Mouse (Mus musculus) bone marrow, adult 2 months (tissue): ENCODE measurements around the gene Upk3a. TPM values are rescaled to one million over a fixed set of nuclear protein-coding genes. Genes with fewer than 3 reads are reported as not detected.
A peak's percentile ranks its signal among the peaks of the same experiment; 100 is the strongest.

Experiments
- H3K27ac ChIP-seq: fragments of 200-500 bp; 2 replicates; pipeline ENCODE4 v1.5.1; 2012; ENCODE audit warnings: low read depth, mild to moderate bottlenecking, control low read depth, inconsistent platforms, low read length; ENCODE audit not compliant: control insufficient read depth, poor library complexity, insufficient read depth
- H3K4me1 ChIP-seq: fragments of 200-500 bp; 2 replicates; pipeline ENCODE4 v1.6.1; 2011; ENCODE audit warnings: low read length; ENCODE audit not compliant: control insufficient read depth, insufficient read depth
- H3K4me3 ChIP-seq: fragments of 200-500 bp; replicated peaks from 2 replicates; pipeline ENCODE3; 2011; ENCODE audit warnings: mild to moderate bottlenecking, low read depth, low read length, control low read depth; ENCODE audit not compliant: control insufficient read depth
- CTCF ChIP-seq: fragments of 200-500 bp; IDR thresholded peaks from 2 replicates; pipeline ENCODE4 v1.5.1; 2011; ENCODE audit warnings: low read length, control low read depth; ENCODE audit not compliant: control insufficient read depth, insufficient read depth
- POLR2A ChIP-seq: fragments of 200-500 bp; IDR thresholded peaks from 2 replicates; pipeline ENCODE4 v1.6.1; 2011; ENCODE audit warnings: low read depth, mild to moderate bottlenecking, control low read depth, low read length, borderline replicate concordance; ENCODE audit not compliant: control insufficient read depth
- WGBS: fragments of 180-500 bp; shearing (Covaris S2); methylation state at CpG from one replicate; pipeline ENCODE4 v1.1.7; 2018; 5-methylcytosine and 5-hydroxymethylcytosine counted together
- polyA plus RNA-seq: library from polyadenylated mRNA; stranded (reverse); fragments of >200 nt; gene quantifications from 2 replicates; pipeline ENCODE4 v1.2.4, GENCODE M21; 2011; ENCODE audit warnings: low replicate concordance; ENCODE audit not compliant: missing spikeins, insufficient read depth, insufficient read length

Upk3a gene
- polyA plus RNA-seq, 1 experiment = not detected

- H3K4me1 ChIP-seq = peaks cover 3% of the 10 kb centered on the region
- peak overlapping the region; percentile 61 for H3K27ac ChIP-seq
- peak overlapping the region; percentile 70 for H3K4me3 ChIP-seq
- peak; percentile 0; the same call in 1 of the 2 replicates for TF ChIP-seq POLR2A
- 0 out of 2 replicates have a peak, but pooled peaks have one; percentile 0 for TF ChIP-seq CTCF
- WGBS = under 1% methylated on average over 75 of the region's 75 CpGs
These were observed 19.8 kb downstream of the Upk3a start for GRCm38 (mm10) chr15:85036566-85037342.

DNA sequence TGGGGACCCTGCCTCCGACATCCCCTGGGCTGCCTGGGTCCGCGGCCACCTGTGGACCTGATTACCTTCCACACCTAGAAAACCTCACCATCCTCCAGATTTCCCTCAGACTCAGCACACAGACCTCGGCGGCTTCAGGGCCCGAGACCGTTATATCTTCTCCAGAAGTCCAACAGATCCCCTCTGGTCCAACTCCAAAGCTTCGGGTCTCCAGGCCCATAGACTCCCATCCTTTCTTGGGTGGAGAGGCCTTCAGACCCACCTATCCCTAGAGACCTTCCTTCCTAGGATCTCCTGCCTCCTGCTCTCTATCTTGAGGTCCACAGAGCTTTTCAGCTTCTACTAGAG is 20.4 kb downstream of the Upk3a start:
- 5% methylated on average over 8 of the region's 8 CpGs for WGBS
- H3K4me3 ChIP-seq = peak overlapping the region; percentile 70
- peak overlapping the region; percentile 61; the same call in 1 of the 2 replicates for H3K27ac ChIP-seq
- H3K4me1 ChIP-seq = peaks cover 3% of the 10 kb centered on the region
- TF ChIP-seq POLR2A = no peak
- no peak for TF ChIP-seq CTCF

DNA sequence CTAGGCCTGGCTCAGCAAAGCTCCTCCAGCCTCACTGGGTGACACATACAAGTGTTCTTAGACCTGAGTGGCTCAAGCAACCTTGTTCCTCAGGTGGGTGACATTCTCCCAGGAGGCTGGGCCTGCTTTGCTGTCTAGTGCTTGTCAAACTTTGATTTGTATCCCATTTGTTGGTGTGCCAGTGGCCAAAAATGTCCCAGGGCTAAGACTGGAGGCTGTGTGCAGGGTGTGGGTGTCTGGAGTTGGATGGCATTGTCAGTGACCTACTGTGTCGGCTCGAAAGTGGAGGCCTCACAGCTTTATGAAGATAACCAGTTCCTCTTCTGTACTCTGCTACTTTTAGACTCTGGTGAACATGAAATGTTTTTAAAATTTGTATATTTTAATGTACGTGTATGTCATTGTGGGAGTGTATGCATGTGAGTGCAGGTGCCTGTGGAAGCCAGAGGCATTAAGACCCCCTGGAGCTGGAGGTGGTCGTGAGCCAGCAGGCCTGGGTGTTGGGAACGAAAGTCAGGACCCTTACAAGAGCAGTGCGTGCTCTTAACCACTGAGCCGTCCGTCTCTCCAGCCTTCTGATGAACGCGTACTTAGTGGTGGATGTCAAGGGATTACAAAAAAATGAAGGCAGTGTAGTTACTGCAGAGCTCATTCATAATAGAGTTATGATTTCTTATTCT is 24.7 kb downstream of the Upk3a start:
- WGBS = 79% methylated on average over 10 of the region's 10 CpGs
- Histone ChIP-seq H3K27ac (no peak overlapping the region), H3K4me1 (peaks cover 1% of the 10 kb centered on the region; the same call in 1 of the 2 replicates), H3K4me3 (no peak overlapping the region)
- no peak for TF ChIP-seq POLR2A
- TF ChIP-seq CTCF = no peak

DNA sequence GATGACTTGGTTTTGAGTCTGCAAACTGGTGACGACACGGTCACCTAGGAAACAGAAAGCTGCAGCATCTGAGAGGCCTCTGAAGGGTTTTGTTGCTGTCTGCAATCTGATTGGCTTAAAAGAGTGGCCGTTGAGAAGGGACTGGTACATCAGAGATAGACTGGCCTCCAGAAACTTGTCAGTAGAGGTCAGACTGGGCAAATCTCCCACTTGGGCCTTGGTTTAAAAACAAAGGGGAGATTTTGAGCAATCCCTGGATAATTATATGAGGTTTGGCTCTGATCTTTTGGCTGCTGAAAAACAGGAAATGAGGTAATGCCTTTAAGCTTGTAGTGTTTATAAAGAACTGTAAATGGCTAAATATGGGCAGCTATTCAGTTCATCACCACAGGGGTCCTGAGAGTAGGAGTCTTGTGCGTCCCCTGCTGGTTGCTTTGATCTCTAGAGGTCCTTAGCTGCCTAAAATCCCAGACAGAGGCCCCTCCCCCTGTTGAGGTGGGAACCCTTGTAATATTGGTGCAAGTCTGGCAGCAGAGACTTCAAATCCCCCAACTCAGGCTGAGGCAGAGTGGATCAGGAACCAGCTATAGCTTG is 25.5 kb downstream of the Upk3a start:
- H3K27ac ChIP-seq = no peak overlapping the region
- TF ChIP-seq POLR2A (no peak), CTCF (peak; percentile 46)
- H3K4me3 ChIP-seq = no peak overlapping the region
- peaks cover 1% of the 10 kb centered on the region; the same call in 1 of the 2 replicates for H3K4me1 ChIP-seq
- WGBS = 26% methylated on average over 4 of the region's 4 CpGs

GRCm38 (mm10) chr15:85043116-85043515 is 26.2 kb downstream of the Upk3a start:
- Histone ChIP-seq H3K4me1 (no peaks in the 10 kb centered on the region; the same call in 1 of the 2 replicates), H3K4me3 (no peak overlapping the region), H3K27ac (no peak overlapping the region)
- TF ChIP-seq POLR2A = no peak
- no peak for TF ChIP-seq CTCF
- 61% methylated on average over 5 of the region's 5 CpGs for WGBS

- H3K4me1 ChIP-seq = no peaks in the 10 kb centered on the region; the same call in 1 of the 2 replicates
- no peak overlapping the region for H3K4me3 ChIP-seq
- 86% methylated on average over 5 of the region's 5 CpGs for whole genome bisulfite sequencing
- no peak for TF ChIP-seq CTCF
- TF ChIP-seq POLR2A = no peak
- H3K27ac ChIP-seq = no peak overlapping the region
These were observed 26.8 kb downstream of the Upk3a start for GRCm38 (mm10) chr15:85043761-85044160.

DNA sequence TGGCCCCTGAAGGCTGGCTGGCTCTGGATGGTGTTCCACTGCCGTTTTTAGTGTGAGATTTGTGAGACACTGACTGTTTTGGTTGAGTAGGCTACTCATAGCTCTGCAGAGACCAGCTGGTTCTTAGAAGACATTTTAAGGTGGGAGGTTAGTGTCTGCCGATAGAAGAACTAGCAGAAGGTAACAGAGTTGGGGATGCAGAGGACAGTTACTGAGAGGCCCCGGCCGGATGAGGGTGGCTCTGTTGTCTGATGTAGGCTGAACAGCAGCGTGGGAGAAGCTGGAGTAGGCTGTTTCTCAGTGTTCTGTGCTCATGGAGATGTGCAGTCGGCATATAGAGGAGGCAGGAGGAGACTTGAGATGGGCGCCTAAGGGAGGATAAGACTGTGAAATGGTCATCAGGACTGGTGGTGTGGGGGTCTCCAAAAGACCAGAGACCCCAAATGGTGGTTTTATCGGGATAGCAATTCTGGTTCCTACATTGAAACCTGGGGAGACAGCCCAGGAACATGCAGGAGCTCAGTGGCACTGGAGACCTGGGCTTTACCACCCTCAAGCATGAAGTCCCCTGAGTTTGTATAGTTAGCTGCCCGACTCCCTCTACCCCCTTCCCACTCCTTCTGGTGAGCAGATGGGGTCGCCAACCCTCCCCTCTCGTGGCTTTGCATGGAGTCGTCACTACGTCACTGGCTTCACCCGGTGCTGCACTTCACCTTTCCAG is 29.4 kb downstream of the Upk3a start:
- no peak overlapping the region for H3K4me3 ChIP-seq
- H3K4me1 ChIP-seq = no peaks in the 10 kb centered on the region; the same call in 1 of the 2 replicates
- TF ChIP-seq POLR2A (no peak), CTCF (no peak)
- WGBS = 84% methylated on average over 14 of the region's 14 CpGs
- H3K27ac ChIP-seq = no peak overlapping the region

GRCm38 (mm10) chr15:85047865-85048264 is 30.9 kb downstream of the Upk3a start:
- H3K4me1 ChIP-seq = no peaks in the 10 kb centered on the region
- H3K27ac ChIP-seq = no peak overlapping the region
- WGBS = 89% methylated on average over 4 of the region's 4 CpGs
- no peak overlapping the region for H3K4me3 ChIP-seq
- TF ChIP-seq POLR2A = no peak
- no peak for TF ChIP-seq CTCF
